Mouse (Mus musculus) forebrain, embryonic 16.5 days (tissue): ENCODE results near the gene Tmem131l. TPM values are rescaled to one million over a fixed set of nuclear protein-coding genes. Genes with fewer than 3 reads are reported as not detected.

Source experiments
- ATAC-seq: fragments of 200-750 bp; cut with Nextera tagmentation; 2 replicates; pipeline ENCODE4 v1.8.0; 2017; ENCODE audit warnings: mild to moderate bottlenecking, moderate library complexity
- H3K27ac ChIP-seq: fragments of 300-500 bp; sonication (generic); 2 replicates; pipeline ENCODE4 v1.5.1; 2014; ENCODE audit warnings: low read length, control low read depth
- H3K27me3 ChIP-seq: fragments of 300-500 bp; sonication (generic); replicated peaks from 2 replicates; pipeline ENCODE4 v1.6.1; 2014; ENCODE audit warnings: low read length; ENCODE audit not compliant: control insufficient read depth, insufficient read depth
- H3K36me3 ChIP-seq: fragments of 300-500 bp; sonication (generic); 2 replicates; pipeline ENCODE4 v1.6.1; 2014; ENCODE audit not compliant: control insufficient read depth, insufficient read depth
- H3K4me1 ChIP-seq: fragments of 300-500 bp; sonication (generic); replicated peaks from 2 replicates; pipeline ENCODE4 v1.6.1; 2014; ENCODE audit warnings: low read length; ENCODE audit not compliant: control insufficient read depth, insufficient read depth
- H3K4me2 ChIP-seq: fragments of 300-500 bp; sonication (generic); 2 replicates; pipeline ENCODE4 v1.6.1; 2014; ENCODE audit warnings: mild to moderate bottlenecking, low read length, control low read depth
- H3K4me3 ChIP-seq: fragments of 300-500 bp; sonication (generic); replicated peaks from 2 replicates; pipeline ENCODE4 v1.5.1; 2014; ENCODE audit warnings: mild to moderate bottlenecking, low read length, control low read depth
- H3K9ac ChIP-seq: fragments of 300-500 bp; sonication (generic); replicated peaks from 2 replicates; pipeline ENCODE4 v1.6.1; 2014; ENCODE audit warnings: low read depth, low read length, control low read depth
- H3K9me3 ChIP-seq: fragments of 300-500 bp; sonication (generic); 2 replicates; pipeline ENCODE4 v1.6.1; 2016; ENCODE audit warnings: low read length; ENCODE audit not compliant: control insufficient read depth
- WGBS: fragments of 180-500 bp; shearing (Covaris S2); extraction: QIAGEN DNeasy Blood & Tissue Kit; methylation state at CpG from one replicate; pipeline ENCODE4 v1.1.7; 2014; 5-methylcytosine and 5-hydroxymethylcytosine counted together
- polyA plus RNA-seq: library from polyadenylated mRNA; unstranded; fragments of >200 nt; fragmentation: Nextera tagmentation; extraction: Ambion mirVana; gene quantifications from 2 replicates; pipeline ENCODE4 v1.2.1, GENCODE M21; 2015

The Tmem131l gene
- polyA plus RNA-seq, 1 experiment from 2014 or later, result 129 TPM

DNA sequence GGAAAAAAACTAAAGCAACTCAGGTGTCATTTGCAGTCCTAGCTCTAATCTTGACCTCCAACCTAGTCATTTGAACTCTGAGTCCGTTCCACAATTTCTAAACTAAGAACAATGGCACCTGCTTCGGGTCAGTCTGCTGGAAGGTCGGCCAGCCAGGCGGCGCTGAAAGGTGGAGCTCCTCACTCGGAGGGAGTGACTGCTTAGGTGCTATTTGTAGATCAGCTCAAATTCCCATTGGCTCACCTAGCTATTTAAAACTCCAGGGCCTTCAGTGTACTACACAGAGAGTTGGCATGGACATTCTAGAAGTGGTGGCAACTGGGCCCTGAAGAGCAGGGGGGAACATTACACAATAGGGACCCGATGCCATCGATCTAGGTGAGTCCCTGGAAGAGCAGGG is 86.1 kb downstream of the Tmem131l start:
- H3K36me3 ChIP-seq, result peaks cover 18% of the 10 kb centered on the region

GRCm38 (mm10) chr3:83948801-83949200 is 91.2 kb downstream of the Tmem131l start:
- Histone ChIP-seq H3K27ac (no peak overlapping the region), H3K9ac (no peak overlapping the region)
- WGBS, result 23% methylated on average over 4 of the region's 4 CpGs

More for the DNA sequence above, 86.1 kb downstream of the Tmem131l start:
- no peaks in the 10 kb centered on the region for H3K27me3 ChIP-seq
- H3K9ac ChIP-seq, result no peak overlapping the region
- WGBS, result 92% methylated on average over 8 of the region's 8 CpGs
- ATAC-seq, result no peak
- H3K4me1 ChIP-seq, result peaks cover 6% of the 10 kb centered on the region
- no peaks in the 10 kb centered on the region for H3K9me3 ChIP-seq
- no peak overlapping the region for H3K27ac ChIP-seq
- no peak overlapping the region for H3K4me3 ChIP-seq
- H3K4me2 ChIP-seq, result no peak overlapping the region

GRCm38 (mm10) chr3:83947476-83948245 is 92.3 kb downstream of the Tmem131l start:
- no peak overlapping the region for H3K4me3 ChIP-seq
- no peak overlapping the region for H3K27ac ChIP-seq
- H3K4me2 ChIP-seq, result no peak overlapping the region
- 84% methylated on average over 8 of the region's 8 CpGs for WGBS
- H3K9ac ChIP-seq, result no peak overlapping the region
- H3K36me3 ChIP-seq, result peaks cover 6% of the 10 kb centered on the region; the same call in 1 of the 2 replicates
- peaks cover 10% of the 10 kb centered on the region for H3K4me1 ChIP-seq
- no peaks in the 10 kb centered on the region for H3K27me3 ChIP-seq
- H3K9me3 ChIP-seq, result no peaks in the 10 kb centered on the region
- ATAC-seq, result no peak

More at GRCm38 (mm10) chr3:83948801-83949200, 91.2 kb downstream of the Tmem131l start:
- peak; percentile 54; the same call in 1 of the 2 replicates for ATAC-seq
- no peaks in the 10 kb centered on the region for H3K9me3 ChIP-seq
- H3K4me2 ChIP-seq, result no peak overlapping the region
- no peak overlapping the region for H3K4me3 ChIP-seq
- no peaks in the 10 kb centered on the region for H3K27me3 ChIP-seq
- peaks cover 6% of the 10 kb centered on the region; the same call in 1 of the 2 replicates for H3K36me3 ChIP-seq
- peaks cover 10% of the 10 kb centered on the region for H3K4me1 ChIP-seq

DNA sequence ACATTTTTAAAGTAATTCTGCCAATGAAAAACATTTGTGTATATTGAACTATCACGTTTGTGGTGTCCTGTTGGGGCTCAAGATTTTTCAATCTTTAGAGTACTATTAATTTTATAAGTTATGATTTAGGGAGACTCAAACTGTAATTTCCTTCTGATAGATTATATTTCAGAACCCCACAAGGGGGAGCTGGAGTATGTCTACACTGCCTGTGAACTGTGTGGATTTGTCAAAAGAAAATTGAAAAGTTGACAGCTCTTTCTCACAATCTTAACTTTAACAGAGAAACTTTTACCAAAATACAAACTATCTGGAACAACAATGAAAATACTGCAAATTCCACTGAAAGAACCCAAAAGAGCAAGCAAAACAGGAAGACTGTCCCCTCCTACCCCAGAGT is 93.1 kb downstream of the Tmem131l start:
- peaks cover 10% of the 10 kb centered on the region for H3K4me1 ChIP-seq
- WGBS, result 88% methylated on average over 1 of the region's 1 CpGs
- ATAC-seq, result no peak; the same call in 1 of the 2 replicates
- no peaks in the 10 kb centered on the region for H3K9me3 ChIP-seq
- no peak overlapping the region for H3K4me3 ChIP-seq
- no peak overlapping the region for H3K9ac ChIP-seq
- no peaks in the 10 kb centered on the region for H3K27me3 ChIP-seq
- H3K4me2 ChIP-seq, result no peak overlapping the region
- H3K27ac ChIP-seq, result no peak overlapping the region
- H3K36me3 ChIP-seq, result peaks cover 11% of the 10 kb centered on the region

DNA sequence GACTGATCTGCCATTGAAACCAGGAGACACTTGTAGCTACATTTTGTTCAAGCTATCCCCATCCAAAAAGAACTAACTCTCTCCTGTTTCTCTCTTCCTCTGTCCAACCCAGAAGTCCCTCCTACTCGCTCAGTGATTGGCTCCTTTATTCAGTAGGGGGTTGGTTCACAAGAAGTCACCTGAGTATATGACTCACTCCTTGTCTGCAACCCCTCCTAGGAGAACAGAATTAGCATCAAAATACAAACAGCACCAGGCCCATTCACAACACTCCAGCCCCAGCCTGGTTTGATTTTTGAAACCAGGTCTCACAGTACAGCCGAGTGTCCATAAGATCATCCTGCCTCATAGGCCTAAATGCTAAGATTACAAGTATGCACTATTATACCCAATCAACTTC is 96.3 kb downstream of the Tmem131l start:
- H3K9ac ChIP-seq, result no peak overlapping the region
- no peak overlapping the region for H3K27ac ChIP-seq
- no peaks in the 10 kb centered on the region for H3K9me3 ChIP-seq
- H3K4me2 ChIP-seq, result no peak overlapping the region
- peaks cover 21% of the 10 kb centered on the region for H3K36me3 ChIP-seq
- 59% methylated on average over 2 of the region's 2 CpGs for WGBS
- peaks cover 2% of the 10 kb centered on the region; the same call in 1 of the 2 replicates for H3K4me1 ChIP-seq
- H3K4me3 ChIP-seq, result no peak overlapping the region
- H3K27me3 ChIP-seq, result no peaks in the 10 kb centered on the region
- ATAC-seq, result no peak

- H3K36me3 ChIP-seq, result peaks cover 23% of the 10 kb centered on the region
- H3K4me1 ChIP-seq, result no peaks in the 10 kb centered on the region
- 83% methylated on average over 4 of the region's 4 CpGs for WGBS
- no peak overlapping the region for H3K4me3 ChIP-seq
- H3K27ac ChIP-seq, result no peak overlapping the region
- H3K4me2 ChIP-seq, result no peak overlapping the region
- ATAC-seq, result no peak
- H3K9ac ChIP-seq, result no peak overlapping the region
- no peaks in the 10 kb centered on the region for H3K9me3 ChIP-seq
- H3K27me3 ChIP-seq, result no peaks in the 10 kb centered on the region
Observed at GRCm38 (mm10) chr3:83943212-83943611, 96.8 kb downstream of the Tmem131l start.

DNA sequence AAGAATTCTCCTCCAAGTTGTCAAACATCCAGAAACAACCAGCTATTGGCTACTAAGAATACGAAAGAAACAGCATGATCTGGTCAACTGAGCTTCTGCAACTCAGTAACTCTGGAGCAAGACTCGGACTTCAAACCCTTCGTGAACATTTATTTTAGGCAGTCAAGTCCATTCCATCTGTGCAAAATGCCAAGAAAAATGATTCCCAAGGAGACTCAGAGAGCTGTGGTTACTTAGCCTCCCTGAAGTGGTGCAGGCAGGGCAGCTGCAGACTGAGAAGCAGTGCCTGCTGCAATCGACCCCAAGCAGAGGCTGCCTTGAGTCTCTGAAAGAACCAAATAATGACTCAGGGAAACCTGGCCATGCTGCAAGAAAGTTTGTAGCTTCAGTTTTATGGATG is 98.1 kb downstream of the Tmem131l start:
- Histone ChIP-seq H3K36me3 (peaks cover 27% of the 10 kb centered on the region), H3K4me3 (no peak overlapping the region), H3K4me1 (no peaks in the 10 kb centered on the region), H3K9ac (no peak overlapping the region), H3K27ac (no peak overlapping the region), H3K27me3 (no peaks in the 10 kb centered on the region), H3K4me2 (no peak overlapping the region), H3K9me3 (no peaks in the 10 kb centered on the region)
- ATAC-seq, result no peak
- 85% methylated on average over 4 of the region's 4 CpGs for WGBS

GRCm38 (mm10) chr3:83938871-83939270 is 101.1 kb downstream of the Tmem131l start:
- Histone ChIP-seq H3K9ac (no peak overlapping the region), H3K4me2 (no peak overlapping the region), H3K27ac (no peak overlapping the region), H3K36me3 (peaks cover 30% of the 10 kb centered on the region), H3K27me3 (no peaks in the 10 kb centered on the region), H3K9me3 (no peaks in the 10 kb centered on the region), H3K4me3 (no peak overlapping the region), H3K4me1 (no peaks in the 10 kb centered on the region)
- WGBS, result 58% methylated on average over 5 of the region's 5 CpGs
- ATAC-seq, result no peak

DNA sequence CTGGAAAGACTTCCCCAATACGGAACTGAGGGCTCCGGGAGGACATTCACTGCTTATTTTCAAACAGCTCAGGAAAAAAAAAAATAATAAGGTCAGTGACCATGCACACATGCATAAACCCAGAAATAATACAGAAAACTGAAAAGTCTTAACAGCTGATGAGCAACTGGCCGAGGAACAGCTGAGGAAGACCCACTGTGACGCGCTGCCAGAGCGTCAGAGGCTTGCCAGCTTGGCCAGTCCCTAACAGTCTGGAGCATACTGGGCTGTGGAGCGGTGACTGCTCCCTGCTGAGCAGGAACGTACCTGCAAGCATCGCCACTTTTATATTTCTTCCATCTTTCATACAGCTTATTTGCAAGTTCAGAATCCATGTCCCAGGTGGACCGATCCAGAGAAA is 105.5 kb downstream of the Tmem131l start:
- 85% methylated on average over 10 of the region's 10 CpGs for WGBS
- Histone ChIP-seq H3K36me3 (peaks cover 45% of the 10 kb centered on the region), H3K27ac (no peak overlapping the region), H3K9ac (no peak overlapping the region), H3K9me3 (no peaks in the 10 kb centered on the region), H3K4me2 (no peak overlapping the region), H3K27me3 (no peaks in the 10 kb centered on the region), H3K4me1 (no peaks in the 10 kb centered on the region), H3K4me3 (no peak overlapping the region)
- no peak for ATAC-seq
